Mouse (Mus musculus) liver, embryonic 14.5 days (tissue): Measurements from ENCODE around the gene Psd. TPM values are rescaled to one million over a fixed set of nuclear protein-coding genes. Genes with fewer than 3 reads are reported as not detected.
A peak's percentile ranks its signal among the peaks of the same experiment; 100 is the strongest.

Experiments
- ATAC-seq: fragments of 200-750 bp; cut with Nextera tagmentation; 2 replicates; pipeline ENCODE4 v1.8.0; 2017; ENCODE audit warnings: moderate number of reproducible peaks, mild to moderate bottlenecking, moderate library complexity; ENCODE audit not compliant: insufficient read depth
- DNase-seq, 3 experiments: peaks; one replicate each; pipeline ENCODE4 v3.0.0-alpha.2; 2012 to 2013; ENCODE audit warnings: low read depth in 3 of 3, low spot score in 3 of 3
- H3K27ac ChIP-seq: fragments of 300-500 bp; sonication (generic); 2 replicates; pipeline ENCODE4 v1.5.1; 2014; ENCODE audit warnings: moderate library complexity, mild to moderate bottlenecking, control low read depth, inconsistent platforms
- H3K27me3 ChIP-seq: fragments of 300-500 bp; sonication (generic); 2 replicates; pipeline ENCODE4 v1.6.1; 2014; ENCODE audit warnings: mild to moderate bottlenecking, low read length, moderate library complexity; ENCODE audit not compliant: control insufficient read depth, insufficient read depth
- H3K36me3 ChIP-seq: fragments of 300-500 bp; sonication (generic); replicated peaks from 2 replicates; pipeline ENCODE4 v1.6.1; 2014; ENCODE audit warnings: low read depth; ENCODE audit not compliant: control insufficient read depth, insufficient read depth
- H3K4me1 ChIP-seq, 2 experiments: fragments of 200-500 bp in 1 of 2; fragments of 300-500 bp in 1 of 2; sonication (generic) in 1 of 2; replicated peaks; 2 replicates each; pipeline ENCODE4 v1.6.1; 2012 to 2014; ENCODE audit warnings: antibody characterized with exemption in 1 of 2, inconsistent platforms in 1 of 2, low read length in 1 of 2; ENCODE audit not compliant: control insufficient read depth in 2 of 2, insufficient read depth in 2 of 2
- H3K4me2 ChIP-seq: fragments of 300-500 bp; sonication (generic); 2 replicates; pipeline ENCODE4 v1.6.1; 2014; ENCODE audit warnings: low read depth, mild to moderate bottlenecking, control low read depth, moderate library complexity
- H3K4me3 ChIP-seq, 2 experiments: fragments of 200-500 bp in 1 of 2; fragments of 300-500 bp in 1 of 2; sonication (generic) in 1 of 2; 2 replicates each; pipeline ENCODE4 v1.5.1; 2012 to 2014; ENCODE audit warnings: low read depth in 2 of 2, low read length in 2 of 2, mild to moderate bottlenecking in 2 of 2, control low read depth in 1 of 2, inconsistent platforms in 1 of 2, moderate library complexity in 1 of 2; ENCODE audit not compliant: insufficient read depth in 1 of 2
- H3K9ac ChIP-seq: fragments of 300-500 bp; sonication (generic); replicated peaks from 2 replicates; pipeline ENCODE4 v1.6.1; 2014; ENCODE audit warnings: mild to moderate bottlenecking, control low read depth, moderate library complexity
- H3K9me3 ChIP-seq: fragments of 300-500 bp; sonication (generic); 2 replicates; pipeline ENCODE4 v1.6.1; 2016; ENCODE audit warnings: low read length, mixed read lengths; ENCODE audit not compliant: control insufficient read depth
- CTCF ChIP-seq: IDR thresholded peaks from 2 replicates; pipeline ENCODE4 v1.5.1; 2016; ENCODE audit warnings: antibody characterized with exemption, low read depth, control low read depth
- EP300 ChIP-seq: IDR thresholded peaks from 2 replicates; pipeline ENCODE4 v1.6.1; 2016; ENCODE audit warnings: antibody characterized with exemption, low read depth
- WGBS: fragments of 180-500 bp; shearing (Covaris S2); extraction: QIAGEN DNeasy Blood & Tissue Kit; methylation state at CpG from one replicate; pipeline ENCODE4 v1.1.7; 2014; ENCODE audit not compliant: insufficient replicate concordance; 5-methylcytosine and 5-hydroxymethylcytosine counted together
- polyA plus RNA-seq, 2 experiments: library from polyadenylated mRNA; depleted of rRNA in 1 of 2; stranded (reverse) in 1 of 2; unstranded in 1 of 2; fragments of >200 nt; fragmentation: Nextera tagmentation in 1 of 2; extraction: Ambion mirVana in 1 of 2; gene quantifications; 2 replicates each; pipeline versions ENCODE4 v1.2.1 to v1.2.3; 2012 to 2014

The Psd gene
- polyA plus RNA-seq, 2 experiments, result 4.9 TPM

GRCm38 (mm10) chr19:46339287-46339971 is 12.5 kb upstream of the Psd start:
- peak overlapping the region; percentile 58; the same call in 1 of the 2 replicates for H3K9ac ChIP-seq
- DNase-seq (no peak), ATAC-seq (no peak)
- peak overlapping the region; percentile 89 for H3K4me2 ChIP-seq
- H3K4me3 ChIP-seq, result peak overlapping the region; percentile 55 to 73; a peak in 3 of 4 replicates
- 37% methylated on average over 7 of the region's 7 CpGs for WGBS
- H3K36me3 ChIP-seq, result no peaks in the 10 kb centered on the region
- H3K4me1 ChIP-seq, result peaks cover 9 to 22% of the 10 kb centered on the region in 2 experiments
- no peaks in the 10 kb centered on the region for H3K27me3 ChIP-seq
- no peaks in the 10 kb centered on the region for H3K9me3 ChIP-seq
- TF ChIP-seq CTCF (no peak), EP300 (no peak)
- peak overlapping the region; percentile 52 for H3K27ac ChIP-seq

- Histone ChIP-seq H3K9ac (peak overlapping the region; percentile 58), H3K36me3 (no peaks in the 10 kb centered on the region), H3K27me3 (no peaks in the 10 kb centered on the region), H3K4me2 (peak overlapping the region; percentile 89), H3K27ac (peak overlapping the region; percentile 52), H3K4me3 (peak overlapping the region; percentile 55 to 73), H3K9me3 (no peaks in the 10 kb centered on the region), H3K4me1 (peaks cover 9 to 19% of the 10 kb centered on the region in 2 experiments)
- peak; percentile 17; the same call in 1 of the 2 replicates for ATAC-seq
- TF ChIP-seq EP300, result no peak
- no peak for TF ChIP-seq CTCF
- 11% methylated on average over 6 of the region's 6 CpGs for WGBS
- DNase-seq, result no peak
Measured at GRCm38 (mm10) chr19:46338942-46339286, 12.0 kb upstream of the Psd start.

GRCm38 (mm10) chr19:46338331-46338936 is 11.5 kb upstream of the Psd start, which contains the start of gene Cuedc2:
Gene Cuedc2 (minus strand): TSS chr19:46338702.
- under 1% methylated on average over 31 of the region's 31 CpGs for WGBS
- H3K36me3 ChIP-seq, result no peaks in the 10 kb centered on the region
- ATAC-seq, result peak; percentile 89

GRCm38 (mm10) chr19:46337719-46338330 is 10.9 kb upstream of the Psd start:
- H3K4me1 ChIP-seq, result peaks cover 9 to 16% of the 10 kb centered on the region in 2 experiments
- H3K9me3 ChIP-seq, result no peaks in the 10 kb centered on the region
- DNase-seq, result no peak
- no peaks in the 10 kb centered on the region for H3K27me3 ChIP-seq
- peak overlapping the region; percentile 73 to 85 for H3K4me3 ChIP-seq
- H3K4me2 ChIP-seq, result peak overlapping the region; percentile 89
- no peak for ATAC-seq
- H3K36me3 ChIP-seq, result no peaks in the 10 kb centered on the region
- WGBS, result 33% methylated on average over 15 of the region's 15 CpGs
- TF ChIP-seq CTCF, result no peak
- TF ChIP-seq EP300, result no peak
- peak overlapping the region; percentile 83 for H3K9ac ChIP-seq
- H3K27ac ChIP-seq, result peak overlapping the region; percentile 32; the same call in 1 of the 2 replicates

More at GRCm38 (mm10) chr19:46338331-46338936, 11.5 kb upstream of the Psd start, which contains the start of gene Cuedc2:
- H3K27ac ChIP-seq, result peak within 1 kb of the TSS; percentile 52
- H3K4me2 ChIP-seq, result peak within 1 kb of the TSS; percentile 89
- no peaks in the 10 kb centered on the region for H3K9me3 ChIP-seq
- TF ChIP-seq EP300, result peak; percentile 58
- peak; percentile 76 for TF ChIP-seq CTCF
- H3K9ac ChIP-seq, result peak within 1 kb of the TSS; percentile 83
- DNase-seq, result peak; percentile 95 to 96 (median 95)
- H3K27me3 ChIP-seq, result no peaks in the 10 kb centered on the region
- peaks cover 9 to 16% of the 10 kb centered on the region in 2 experiments for H3K4me1 ChIP-seq
- peak within 1 kb of the TSS; percentile 73 to 85 for H3K4me3 ChIP-seq

- Histone ChIP-seq H3K27ac (no peak overlapping the region), H3K4me2 (no peak overlapping the region), H3K4me3 (no peak overlapping the region), H3K4me1 (peaks cover 13 to 17% of the 10 kb centered on the region in 2 experiments), H3K9me3 (no peaks in the 10 kb centered on the region), H3K9ac (no peak overlapping the region), H3K27me3 (no peaks in the 10 kb centered on the region), H3K36me3 (peaks cover 5% of the 10 kb centered on the region; the same call in 1 of the 2 replicates)
- TF ChIP-seq EP300 (no peak), CTCF (no peak)
- no peak for ATAC-seq
- 60% methylated on average over 3 of the region's 3 CpGs for WGBS
- DNase-seq, result no peak
Measured at GRCm38 (mm10) chr19:46333906-46334305, 7.0 kb upstream of the Psd start.
